Mouse (Mus musculus): ENCODE data around the gene Hemk1.

Hemk1 gene

DNA sequence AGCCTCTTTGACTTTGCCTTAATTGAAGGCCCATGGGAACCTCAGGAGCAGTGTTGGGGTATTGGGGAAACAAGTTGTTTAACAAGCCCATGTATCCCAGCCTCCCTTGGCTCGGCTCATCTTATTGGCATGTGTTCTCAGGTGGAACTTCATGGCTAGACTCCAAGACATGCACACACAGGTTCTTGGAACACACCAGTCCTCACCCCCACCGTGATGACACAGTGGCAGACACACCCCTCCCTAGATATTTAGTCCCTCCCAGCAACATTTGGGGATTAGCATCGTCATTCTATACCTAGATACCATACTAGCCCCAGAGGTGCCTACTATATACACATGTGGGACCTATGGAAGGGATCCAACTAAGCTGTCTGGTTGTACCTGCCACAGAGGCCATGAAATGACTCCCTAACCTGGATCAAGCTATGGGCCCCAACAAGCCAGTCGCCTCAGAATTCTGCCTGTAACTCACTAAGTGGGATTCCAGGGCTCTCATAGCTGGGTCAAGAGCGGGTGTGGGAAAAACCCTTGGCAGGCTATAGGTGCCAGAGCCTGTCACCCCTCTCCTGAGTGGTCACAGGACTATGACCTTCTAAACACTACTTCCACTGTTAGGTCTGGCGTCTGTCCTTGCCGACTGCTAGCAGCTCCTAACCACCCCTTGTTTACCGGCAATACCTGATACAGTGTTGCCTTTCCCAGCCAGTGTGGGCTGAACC is 39.9 kb downstream of the Hemk1 start:
- in situ Hi-C loops (cut with MboI, MseI), result loop anchor here (5.0 to 10.0 kb wide), 2 partner anchors 34 to 57 kb away; no protein-coding TSS in a partner anchor

DNA sequence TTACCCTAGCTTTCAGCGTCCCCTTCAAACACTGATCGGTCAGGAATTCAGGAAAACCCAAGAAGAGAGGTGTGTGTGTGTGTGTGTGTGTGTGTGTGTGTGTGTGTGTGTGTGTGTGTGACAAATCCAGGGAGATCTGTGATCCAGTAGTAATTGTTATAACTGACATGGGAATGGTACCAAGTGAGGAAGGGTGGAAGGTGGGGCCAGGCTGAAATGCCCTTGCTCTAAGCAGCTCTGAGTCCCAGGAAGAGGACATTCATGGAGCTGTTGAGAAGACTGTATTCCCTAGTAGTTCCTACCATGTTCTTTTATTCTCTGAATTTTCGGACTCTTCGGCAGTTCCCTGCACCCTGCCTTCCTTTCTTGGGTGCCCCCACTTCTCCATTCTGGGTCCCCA is 40.5 kb downstream of the Hemk1 start:
- in situ Hi-C loops (cut with MboI, MseI), result loop anchor here (5.0 to 10.0 kb wide), 2 partner anchors 35 to 57 kb away; no protein-coding TSS in a partner anchor

GRCm38 (mm10) chr9:107297059-107297458 is 41.1 kb downstream of the Hemk1 start:
- in situ Hi-C loops (cut with MboI, MseI), result loop anchor here (5.0 to 10.0 kb wide), 2 partner anchors 35 to 58 kb away; no protein-coding TSS in a partner anchor

- in situ Hi-C loops (cut with MboI, MseI), result loop anchor here (5.0 to 10.0 kb wide), 2 partner anchors 36 to 58 kb away; no protein-coding TSS in a partner anchor
Observed at GRCm38 (mm10) chr9:107296501-107296965, 41.6 kb downstream of the Hemk1 start.

GRCm38 (mm10) chr9:107296041-107296440 is 42.1 kb downstream of the Hemk1 start:
- in situ Hi-C loops (cut with MboI, MseI), result loop anchor here (5.0 to 10.0 kb wide), 2 partner anchors 36 to 59 kb away; no protein-coding TSS in a partner anchor

- in situ Hi-C loops (cut with MboI, MseI), result loop anchor here (5.0 to 10.0 kb wide), 2 partner anchors 36 to 59 kb away; no protein-coding TSS in a partner anchor
Observed at GRCm38 (mm10) chr9:107296016-107296040, 42.3 kb downstream of the Hemk1 start, which contains the start of gene Cish. Gene Cish, plus strand, starts transcription at chr9:107296026.

- in situ Hi-C loops (cut with MboI, MseI), result loop anchor here (5.0 to 10.0 kb wide), 2 partner anchors 37 to 59 kb away; no protein-coding TSS in a partner anchor
Observed at GRCm38 (mm10) chr9:107295616-107296015, 42.5 kb downstream of the Hemk1 start.

- in situ Hi-C loops (cut with MboI, MseI), result loop anchor here (5.0 to 10.0 kb wide), 3 partner anchors 47 to 402 kb away; partner anchors contain the start of gene Manf
Observed at GRCm38 (mm10) chr9:107294249-107294648, 43.9 kb downstream of the Hemk1 start.

DNA sequence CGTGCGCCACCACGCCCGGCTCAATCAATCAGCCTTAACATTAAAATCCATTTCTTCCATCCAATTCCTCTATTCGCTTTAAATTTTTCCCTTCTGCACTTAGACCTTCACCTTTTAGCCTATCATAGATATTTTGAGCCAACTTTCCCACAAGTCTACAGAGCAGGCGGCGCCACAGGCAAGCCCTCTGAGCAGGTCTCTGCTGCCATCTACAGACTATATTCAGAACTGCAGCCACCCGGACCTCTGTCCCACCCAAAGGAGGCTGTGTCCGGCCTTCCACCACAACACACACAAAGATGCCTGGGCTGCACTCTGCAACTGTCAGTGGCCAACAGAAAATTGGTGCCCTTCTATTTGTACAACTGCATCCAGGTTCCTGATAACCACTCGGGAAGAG is 47.3 kb downstream of the Hemk1 start:
- in situ Hi-C loops (cut with MboI, MseI), result loop anchor here (5.0 to 10.0 kb wide), 3 partner anchors 44 to 399 kb away; partner anchors contain the start of gene Manf

DNA sequence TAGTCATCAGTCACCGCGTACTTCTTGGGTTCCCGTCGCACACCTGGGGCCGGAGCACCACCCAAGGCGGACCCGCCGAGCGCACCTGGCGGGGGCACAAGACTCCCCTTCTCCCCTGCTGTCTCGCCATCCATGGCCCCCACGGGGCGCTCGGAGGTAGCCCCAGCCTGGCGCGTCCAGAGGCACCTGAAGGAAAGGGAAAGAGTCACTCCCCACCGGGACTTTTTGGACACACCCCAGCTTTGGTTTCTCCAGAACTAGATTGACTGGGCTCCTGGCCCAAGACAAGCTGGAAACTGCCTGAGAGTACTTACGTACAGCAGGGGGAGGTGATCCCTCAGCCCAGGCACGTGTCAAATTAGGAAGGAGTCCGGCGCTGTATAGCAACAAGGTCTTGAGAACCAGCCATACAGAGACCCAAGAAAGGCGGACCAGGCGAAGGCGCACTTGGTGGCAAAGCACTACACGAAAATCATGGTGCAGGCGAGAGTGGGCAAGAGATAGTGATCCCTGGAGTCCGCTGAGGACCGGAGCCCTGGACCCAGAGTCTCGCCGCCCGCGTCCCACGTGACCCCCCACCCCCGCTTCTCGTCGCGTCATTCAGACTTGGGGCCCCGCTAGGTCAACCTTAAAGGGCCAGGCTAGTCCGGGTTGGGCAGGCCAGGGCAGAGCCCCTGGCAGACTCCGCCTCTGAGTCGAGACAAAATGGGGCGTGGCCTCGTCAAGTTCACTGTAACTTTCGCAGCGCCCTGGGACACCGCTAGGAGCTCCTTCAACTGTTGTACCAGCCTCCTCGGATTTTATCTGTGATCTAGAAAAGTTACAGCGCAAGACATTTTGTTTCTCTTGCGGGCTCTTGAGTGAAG is 48.7 kb downstream of the Hemk1 start, which contains the start of gene Mapkapk3:
TSS of gene Mapkapk3 (minus strand) at position 667 of the 866 bp plus-strand sequence.
- in situ Hi-C loops (cut with MboI, MseI), result loop anchor here (5.0 to 10.0 kb wide), 4 partner anchors 42 to 397 kb away; partner anchors contain the start of genes Manf and Tmem115

DNA sequence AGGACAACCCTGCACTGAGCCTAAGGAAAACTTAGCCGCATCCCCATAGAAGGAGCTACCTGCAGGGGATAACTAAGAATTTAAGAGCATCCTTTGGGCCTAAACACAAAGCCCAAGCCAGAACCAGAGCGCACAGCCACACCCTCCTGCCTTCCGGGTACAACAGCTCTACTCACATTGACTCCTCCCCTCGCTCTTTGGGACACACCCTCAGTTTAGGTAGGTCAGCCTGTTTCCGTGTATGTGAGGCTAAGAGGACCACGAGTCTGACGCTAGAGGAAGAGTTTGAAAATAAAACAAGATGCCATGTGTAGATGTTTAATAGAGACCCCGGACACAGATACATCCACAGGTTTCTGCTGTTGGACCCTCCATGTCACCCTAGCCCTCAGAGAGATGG is 49.4 kb downstream of the Hemk1 start:
- in situ Hi-C loops (cut with MboI, MseI), result loop anchor here (10.0 kb wide), 1 partner anchor 246 kb away; the partner anchor contains the start of gene Tmem115

DNA sequence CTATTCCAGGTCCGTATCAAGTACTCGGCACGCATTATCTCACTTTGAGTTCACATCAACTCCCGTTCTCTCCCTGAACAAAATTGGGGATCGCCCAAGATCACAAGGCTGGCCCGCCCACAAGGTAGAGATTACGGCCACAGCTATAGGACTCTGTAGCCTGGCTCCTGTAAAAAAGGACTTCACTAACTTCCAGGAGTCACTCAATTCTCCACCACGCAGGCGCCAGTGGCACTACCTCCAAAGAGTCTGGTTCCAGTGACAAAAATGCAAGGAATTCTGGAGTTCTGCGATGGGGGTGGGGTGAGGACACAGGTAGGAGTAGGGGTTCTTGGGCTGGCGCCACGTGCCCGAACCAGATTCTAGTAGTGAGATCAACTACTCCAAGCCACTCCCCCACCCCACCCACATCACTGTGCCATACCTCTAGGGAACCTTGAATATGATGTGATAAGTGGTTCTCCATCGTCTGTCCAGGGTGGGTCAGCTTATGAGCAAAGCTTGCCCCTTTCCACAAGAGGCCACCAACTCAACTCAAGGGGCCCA is 50.0 kb downstream of the Hemk1 start:
- in situ Hi-C loops (cut with MboI, MseI), result loop anchor here (10.0 kb wide), 1 partner anchor 247 kb away; the partner anchor contains the start of gene Tmem115

DNA sequence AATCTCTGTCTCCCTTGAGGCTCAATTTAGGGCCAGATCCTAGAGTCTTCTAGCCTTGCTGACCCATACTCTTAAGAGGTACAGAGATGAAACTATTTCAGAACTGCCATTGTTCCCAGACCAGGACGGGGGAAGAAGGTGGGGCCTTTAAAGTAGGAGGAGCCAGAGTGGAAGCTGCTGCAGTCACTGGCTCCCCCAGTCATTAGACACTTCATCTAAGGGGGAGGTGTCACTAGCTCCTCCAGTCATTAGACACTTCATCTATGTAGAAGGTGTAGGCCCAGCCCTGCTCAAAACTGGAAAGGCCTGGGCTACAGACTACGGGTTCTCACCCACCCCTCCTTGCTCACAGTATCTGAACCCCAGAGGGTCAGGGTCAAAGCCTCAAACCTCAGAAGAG is 50.9 kb downstream of the Hemk1 start:
- in situ Hi-C loops (cut with MboI, MseI), result loop anchor here (10.0 kb wide), 1 partner anchor 248 kb away; the partner anchor contains the start of gene Tmem115

DNA sequence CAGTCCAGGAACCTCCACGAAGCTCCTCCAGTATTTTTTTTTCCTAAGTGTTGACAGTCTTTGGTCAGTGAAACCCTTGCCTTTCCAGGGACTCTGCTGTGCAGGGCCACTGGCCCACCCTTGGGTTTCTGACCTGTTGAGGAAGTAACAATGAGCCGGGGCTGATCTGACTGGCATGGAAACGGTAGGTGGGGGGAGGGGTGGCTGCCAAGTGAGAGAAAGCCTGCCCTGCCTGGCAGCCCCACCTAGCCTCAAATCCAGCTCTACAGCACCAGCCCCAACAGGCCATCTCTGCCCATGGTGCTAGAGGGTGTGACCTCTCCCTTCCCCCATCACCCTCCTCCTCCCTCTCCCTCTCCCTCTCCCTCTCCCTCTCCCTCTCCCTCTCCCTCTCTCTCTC is 53.1 kb downstream of the Hemk1 start:
- in situ Hi-C loops (cut with MboI, MseI), result loop anchor here (10.0 kb wide), 1 partner anchor 250 kb away; the partner anchor contains the start of gene Tmem115

DNA sequence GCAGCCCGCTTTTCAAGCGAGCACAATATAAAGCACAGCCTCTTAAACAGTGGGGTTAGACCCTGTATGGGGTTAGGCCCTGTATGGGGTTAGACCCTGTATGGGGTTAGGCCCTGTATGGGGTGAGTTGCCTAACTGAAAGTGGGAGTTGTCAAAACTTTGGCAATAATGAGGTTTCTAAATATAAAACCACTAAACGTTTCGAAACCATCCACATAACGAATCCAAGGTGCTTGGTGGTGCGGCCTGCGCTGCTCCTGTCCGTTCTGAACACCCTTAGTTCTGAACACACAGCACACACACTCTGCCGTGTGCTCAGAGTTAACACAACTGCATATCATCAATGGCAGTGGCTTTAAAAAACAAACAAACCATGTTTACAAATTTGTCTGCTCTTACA is 55.2 kb downstream of the Hemk1 start:
- in situ Hi-C loops (cut with MboI, MseI), result loop anchor here (10.0 kb wide), 1 partner anchor 252 kb away; the partner anchor contains the start of gene Tmem115

- in situ Hi-C loops (cut with MboI, MseI), result loop anchor here (10.0 kb wide), 1 partner anchor 253 kb away; the partner anchor contains the start of gene Tmem115
Observed at GRCm38 (mm10) chr9:107281241-107281987, 56.7 kb downstream of the Hemk1 start.

GRCm38 (mm10) chr9:107280322-107281027 is 57.7 kb downstream of the Hemk1 start:
- in situ Hi-C loops (cut with MboI, MseI), result loop anchor here (10.0 kb wide), 1 partner anchor 254 kb away; the partner anchor contains the start of gene Tmem115

DNA sequence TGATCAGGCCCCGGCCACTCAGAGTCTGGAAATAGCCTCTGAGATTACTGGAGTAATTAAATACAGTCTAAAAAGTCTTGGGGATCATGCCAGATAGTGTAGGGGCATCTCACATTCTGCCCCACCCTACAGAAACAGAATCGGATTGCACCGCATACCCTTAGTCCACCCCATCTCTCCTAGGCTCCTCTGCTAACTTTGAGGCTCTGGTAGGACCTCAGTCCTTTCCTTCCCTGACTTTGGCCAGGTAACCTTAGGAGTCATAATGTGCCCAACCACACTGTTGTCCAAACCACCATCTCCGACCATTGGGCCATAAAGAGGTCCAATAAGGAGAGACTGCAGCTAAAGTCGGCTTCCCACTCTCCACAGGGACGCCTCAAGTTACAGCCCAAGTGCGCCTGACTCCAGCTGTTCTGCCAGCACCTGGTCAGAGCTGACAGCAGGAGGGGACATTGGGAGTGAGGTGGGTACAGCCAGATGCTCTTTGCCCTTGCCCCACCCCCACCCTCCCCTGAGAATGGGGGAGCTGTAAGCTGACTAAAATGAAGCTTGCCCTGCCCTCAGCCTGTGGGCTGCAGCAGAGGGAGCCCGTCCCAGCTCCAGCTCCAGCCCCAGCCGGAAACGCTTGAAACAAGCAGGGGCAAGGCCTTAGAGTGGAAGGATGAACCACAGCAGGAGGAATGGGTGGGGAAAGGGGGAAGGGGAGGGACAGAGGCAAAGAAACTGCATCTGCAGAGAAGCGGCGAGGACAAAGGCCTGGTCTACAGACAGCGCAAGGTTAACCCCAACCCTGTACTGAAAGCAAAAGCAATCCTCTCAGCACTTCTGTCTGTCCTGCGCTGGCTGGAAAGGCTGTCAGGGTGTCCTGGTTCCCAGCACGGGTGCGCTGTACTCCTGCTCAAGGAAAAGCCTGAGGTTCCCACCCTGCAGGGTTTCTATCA is 58.5 kb downstream of the Hemk1 start:
- in situ Hi-C loops (cut with MboI, MseI), result loop anchor here (10.0 kb wide), 1 partner anchor 255 kb away; the partner anchor contains the start of gene Tmem115

All from T-helper 1 cell (primary cell).